ENCODE assay signal across 8 mouse cellular contexts in the genomic region with DNA sequence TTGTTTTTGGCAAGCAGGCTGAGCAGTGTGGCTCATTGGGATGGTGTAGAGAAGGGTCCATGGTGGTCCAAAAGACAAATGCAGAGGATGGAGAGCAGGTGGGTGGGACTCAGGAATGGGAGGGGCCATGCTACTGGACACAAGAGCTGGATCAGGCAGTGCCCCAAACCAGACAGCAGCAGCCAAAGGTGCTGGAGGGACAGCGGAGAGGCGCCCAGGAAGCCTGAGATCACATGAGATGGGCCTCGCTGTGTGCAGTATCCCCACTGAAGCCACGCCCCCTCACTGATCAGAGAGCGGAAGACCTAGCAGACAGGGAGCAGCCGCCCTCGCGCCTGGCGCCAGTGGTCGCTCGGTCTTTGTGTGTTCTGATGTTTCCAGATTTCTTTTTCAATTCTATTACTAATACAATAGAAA. TPM values are rescaled to one million over a fixed set of nuclear protein-coding genes. Genes with fewer than 3 reads are reported as not detected.
DNase-seq lines count a peak whose midpoint lies in the region; ATAC-seq and TF ChIP-seq lines count a peak whose summit lies in the region.

No protein-coding gene starts in this region.

- TF ChIP-seq POLR2A in cortical plate, adult 2 months (IDR thresholded peaks at IDR 0.05; ENCODE audit: extremely low read depth, insufficient read depth, low read length): no peak

- H3K4me3 ChIP-seq in cortical plate, adult 2 months (ENCODE audit: insufficient read depth, low read length): peak overlapping the region; percentile 18; the same call in 1 of the 2 replicates
- H3K4me3 ChIP-seq in heart, embryonic 14.5 days (ENCODE audit: control insufficient read depth in 1 of 2, insufficient read depth in 1 of 2, low read depth in 1 of 2, low read length in 2 of 2): peak overlapping the region; percentile 32 to 33
- peak overlapping the region; percentile 19 for H3K4me3 ChIP-seq in kidney, embryonic 16.5 days (ENCODE audit: low read length)

- H3K27me3 ChIP-seq in heart, embryonic 14.5 days (ENCODE audit: control insufficient read depth, insufficient read depth, low read length): no peaks in the 10 kb centered on the region
- H3K27me3 ChIP-seq in kidney, embryonic 16.5 days (ENCODE audit: insufficient read depth, low read length): no peaks in the 10 kb centered on the region

- H3K36me3 ChIP-seq in heart, embryonic 14.5 days (ENCODE audit: control insufficient read depth, insufficient read depth, low read length): no peaks in the 10 kb centered on the region
- no peaks in the 10 kb centered on the region for H3K36me3 ChIP-seq in kidney, embryonic 16.5 days (ENCODE audit: insufficient read depth, low read length)

- H3K4me2 ChIP-seq in heart, embryonic 14.5 days (ENCODE audit: low read length): peak overlapping the region; percentile 71
- H3K4me2 ChIP-seq in kidney, embryonic 16.5 days (replicated peaks; ENCODE audit: low read depth, low read length): peak overlapping the region; percentile 56

- H3K4me1 ChIP-seq in cortical plate, adult 2 months (ENCODE audit: control insufficient read depth, insufficient read depth, low read length): no peaks in the 10 kb centered on the region
- peaks cover 2 to 4% of the 10 kb centered on the region in 2 experiments; a peak in 2 of 4 replicates for H3K4me1 ChIP-seq in heart, embryonic 14.5 days (ENCODE audit: control insufficient read depth in 2 of 2, insufficient read depth in 2 of 2, low read length in 2 of 2)
- peaks cover 15% of the 10 kb centered on the region for H3K4me1 ChIP-seq in kidney, embryonic 16.5 days (ENCODE audit: insufficient read depth, low read length)

- ATAC-seq in cerebellum, adult (ENCODE audit: insufficient number of reproducible peaks, low FRiP score, low TSS enrichment): no peak
- ATAC-seq in heart, embryonic 14.5 days (ENCODE audit: insufficient number of reproducible peaks, insufficient read depth, low FRiP score, low read depth): peak; percentile 63; the same call in 1 of the 2 replicates
- ATAC-seq in kidney, embryonic 16.5 days (ENCODE audit: low FRiP score, low TSS enrichment): peak; percentile 71

- TF ChIP-seq CTCF in cortical plate, adult 2 months (IDR thresholded peaks at IDR 0.05; ENCODE audit: extremely low read depth, insufficient read depth, low read length): no peak

- DNase-seq in cerebellum, postnatal 10 days: peak; percentile 60 to 64
- DNase-seq in lung, postnatal 36 days: peak; percentile 81
- DNase-seq in spleen, adult 18-20 months: peak; percentile 67 to 79
- DNase-seq in layer of hippocampus, postnatal 36 days: no peak

- H3K9me3 ChIP-seq in heart, embryonic 14.5 days (ENCODE audit: control insufficient read depth, low read length): peaks cover 3% of the 10 kb centered on the region; the same call in 1 of the 2 replicates
- H3K9me3 ChIP-seq in kidney, embryonic 16.5 days (ENCODE audit: low read length): peaks cover 4% of the 10 kb centered on the region; the same call in 1 of the 2 replicates

- H3K27ac ChIP-seq in cortical plate, adult 2 months (ENCODE audit: insufficient read depth, low read length): no peak overlapping the region
- no peak overlapping the region for H3K27ac ChIP-seq in heart, embryonic 14.5 days (replicated peaks in 1 of 2; ENCODE audit: control insufficient read depth in 1 of 2, insufficient read depth in 1 of 2, low read depth in 2 of 2, low read length in 2 of 2)
- no peak overlapping the region; the same call in 1 of the 2 replicates for H3K27ac ChIP-seq in kidney, embryonic 16.5 days (ENCODE audit: low read length)

- 4% methylated on average over 11 of the region's 11 CpGs for WGBS in heart, embryonic 14.5 days
- 7% methylated on average over 11 of the region's 11 CpGs for WGBS in kidney, embryonic 16.5 days

- H3K9ac ChIP-seq in heart, embryonic 14.5 days (ENCODE audit: low read length): peak overlapping the region; percentile 57
- no peak overlapping the region for H3K9ac ChIP-seq in kidney, embryonic 16.5 days (replicated peaks; ENCODE audit: low read length)

RNA-seq across cellular contexts. Expression of a gene that starts 9.9 kb away (rescaled TPM):
- 1.4 TPM in 2 replicates for polyA plus RNA-seq in cortical plate, adult 2 months (2012; rRNA removed)
- polyA plus RNA-seq in heart, embryonic 14.5 days (2014; fragmentation: Nextera tagmentation; extraction: Ambion mirVana): 1.8 and 1.9 TPM in 2 replicates
- polyA plus RNA-seq in kidney, embryonic 16.5 days (2015; fragmentation: Nextera tagmentation; extraction: Ambion mirVana): 5.1 and 5.5 TPM in 2 replicates
- total RNA-seq in layer of hippocampus, postnatal 36 days (2021): 1 to 10 TPM; 1.6 to 2.3 TPM

RNA-seq across cellular contexts. Expression of a gene that starts 10.0 kb away (rescaled TPM):
- polyA plus RNA-seq in cortical plate, adult 2 months (2012; rRNA removed): 15.5 and 17.6 TPM in 2 replicates
- 8.7 and 10.3 TPM in 2 replicates for polyA plus RNA-seq in heart, embryonic 14.5 days (2014; fragmentation: Nextera tagmentation; extraction: Ambion mirVana)
- 12.3 and 16.2 TPM in 2 replicates for polyA plus RNA-seq in kidney, embryonic 16.5 days (2015; fragmentation: Nextera tagmentation; extraction: Ambion mirVana)
- total RNA-seq in layer of hippocampus, postnatal 36 days (2021): 10 to 100 TPM; 47.9 to 50.9 TPM

RNA-seq across cellular contexts. Expression of a gene that starts 29.4 kb away (rescaled TPM):
- polyA plus RNA-seq in cortical plate, adult 2 months (2012; rRNA removed): 193 and 198 TPM in 2 replicates
- polyA plus RNA-seq in heart, embryonic 14.5 days (2014; fragmentation: Nextera tagmentation; extraction: Ambion mirVana): 73.6 and 75.7 TPM in 2 replicates
- 80.7 and 82.6 TPM in 2 replicates for polyA plus RNA-seq in kidney, embryonic 16.5 days (2015; fragmentation: Nextera tagmentation; extraction: Ambion mirVana)
- 100 to 1,000 TPM; 294 to 299 TPM for total RNA-seq in layer of hippocampus, postnatal 36 days (2021)

Comparison
In these comparisons a context has a peak if more than half of its experiments do, and no peak if none do; other contexts are left out.
1. DNase-seq: peak in cerebellum, postnatal 10 days (2 of 2), lung, postnatal 36 days (single experiment) and spleen, adult 18-20 months (2 of 2); none in layer of hippocampus, postnatal 36 days (0 of 2).
2. Peak in every context shown above with its lines, with median percentiles within 50 percentile points of each other: H3K4me3 ChIP-seq.